Mouse (Mus musculus) cerebellum, adult 2 months (tissue): ENCODE measurements around the gene Uts2.

Experiments used
- CTCF ChIP-seq: fragments of 200-500 bp; IDR thresholded peaks from 2 replicates; pipeline ENCODE4 v1.5.1; 2011; ENCODE audit warnings: low read depth, mild to moderate bottlenecking, control low read depth, low read length, moderate library complexity, borderline replicate concordance; ENCODE audit not compliant: insufficient read depth
- POLR2A ChIP-seq: fragments of 200-500 bp; IDR thresholded peaks from 2 replicates; pipeline ENCODE4 v1.6.1; 2011; ENCODE audit warnings: low read length, control low read depth, borderline replicate concordance; ENCODE audit not compliant: insufficient read depth

DNA sequence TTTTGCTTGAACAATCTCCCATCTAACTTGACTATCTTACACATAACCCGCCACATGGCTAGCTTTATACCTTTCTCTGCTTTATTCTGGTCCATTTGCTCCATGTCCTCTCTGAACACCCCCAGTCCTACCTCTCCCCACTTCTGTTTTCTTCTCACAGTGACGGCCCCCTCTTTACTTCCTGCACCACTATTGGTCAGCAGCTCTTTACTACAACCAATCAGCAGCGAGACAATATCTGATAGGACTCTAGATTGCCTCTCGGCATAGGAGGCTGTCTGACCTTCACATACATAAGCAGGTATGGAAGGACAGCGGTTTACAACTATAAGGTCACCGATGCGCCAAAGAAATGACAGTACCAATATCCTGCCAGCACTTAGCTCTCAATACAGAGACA lies 39.6 kb downstream of the Uts2 start:
- TF ChIP-seq CTCF (no peak), POLR2A (no peak)
